Mouse (Mus musculus): ENCODE data around the gene Tmem117.

- TF ChIP-seq CTCF (IDR thresholded peaks at IDR 0.05; ENCODE audit: extremely low read depth, insufficient read depth, insufficient read length, insufficient replicate concordance) (no peak), POLR2A (IDR thresholded peaks at IDR 0.05; ENCODE audit: low read depth, low read length) (no peak)
Observed at GRCm38 (mm10) chr15:94651969-94652842, 23.2 kb downstream of the Tmem117 start.
